Mouse (Mus musculus) Muller cell, postnatal 12 days (primary cell): ENCODE measurements at regions not wholly inside any gene's neighbourhood (a gene's known extent, or its start where the extent isn't known, plus 50 kb on each side); places are given as distances from the start of the nearest gene placed in this dataset.
A peak's percentile ranks its signal among the peaks of the same experiment; 100 is the strongest.

Experiments
- DNase-seq: peaks from one replicate; pipeline ENCODE4 v3.0.0-alpha.2; 2015; ENCODE audit errors: inconsistent ontology term

- DNase-seq = peak; percentile 66
Measured at GRCm38 (mm10) chr7:63020042-63020441, 192.3 kb downstream of the Chrna7 start.

- no peak for DNase-seq
Measured at GRCm38 (mm10) chr7:63018859-63019575, 193.4 kb downstream of the Chrna7 start.

GRCm38 (mm10) chr7:62981109-62981508 is 157.6 kb upstream of the A26c2 start:
- no peak for DNase-seq
